Mouse (Mus musculus) G1E (cell line): Measurements from ENCODE around the gene Ergic3. TPM values are rescaled to one million over a fixed set of nuclear protein-coding genes. Genes with fewer than 3 reads are reported as not detected.
A peak's percentile ranks its signal among the peaks of the same experiment; 100 is the strongest.

ENCODE experiments used
- ATAC-seq: 2 replicates; pipeline ENCODE4 v1.8.0; 2016; ENCODE audit warnings: mild to moderate bottlenecking; ENCODE audit not compliant: insufficient number of reproducible peaks, poor library complexity, low FRiP score, severe bottlenecking; ENCODE audit errors: extremely low read depth
- DNase-seq: peaks from one replicate; pipeline ENCODE4 v3.0.0; 2012; ENCODE audit warnings: low spot score
- H3K27me3 ChIP-seq: 2 replicates; pipeline ENCODE4 v1.6.1; 2012; ENCODE audit warnings: mild to moderate bottlenecking, low read length, inconsistent platforms; ENCODE audit not compliant: insufficient read depth
- H3K36me3 ChIP-seq: replicated peaks from 2 replicates; pipeline ENCODE3; 2012; ENCODE audit warnings: mild to moderate bottlenecking, inconsistent platforms
- H3K4me1 ChIP-seq: 2 replicates; pipeline ENCODE4 v1.6.1; 2012; ENCODE audit warnings: low read depth, low read length, inconsistent platforms, mixed read lengths; ENCODE audit not compliant: insufficient read depth
- H3K4me3 ChIP-seq: 2 replicates; pipeline ENCODE4 v1.5.1; 2012; ENCODE audit warnings: low read depth, mild to moderate bottlenecking, inconsistent platforms, low read length, moderate library complexity, mixed read lengths
- H3K9me3 ChIP-seq: replicated peaks from 2 replicates; pipeline ENCODE4 v1.6.1; 2012; ENCODE audit warnings: inconsistent platforms
- CTCF ChIP-seq: IDR thresholded peaks from 2 replicates; pipeline ENCODE4 v1.5.1; 2012; ENCODE audit warnings: low read depth, low read length, inconsistent platforms, mixed read lengths
- GATA1 ChIP-seq: IDR thresholded peaks from 2 replicates; pipeline ENCODE4 v1.6.1; 2012; ENCODE audit warnings: borderline replicate concordance, low read length, inconsistent platforms, mixed read lengths
- GATA2 ChIP-seq: IDR thresholded peaks from 2 replicates; pipeline ENCODE4 v1.6.1; 2012; ENCODE audit warnings: low read depth, low read length, inconsistent platforms, borderline replicate concordance
- POLR2AphosphoS5 ChIP-seq: IDR thresholded peaks from 2 replicates; pipeline ENCODE4 v1.6.1; 2012; ENCODE audit warnings: low read depth, low read length, inconsistent platforms; ENCODE audit not compliant: insufficient replicate concordance
- TAL1 ChIP-seq: conservative IDR thresholded peaks from 2 replicates; pipeline ENCODE4 v1.6.1; 2012; ENCODE audit warnings: low read depth, low read length, inconsistent platforms, mixed read lengths
- polyA plus RNA-seq: library from polyadenylated mRNA; stranded (reverse); fragments of >175 nt; gene quantifications from 2 replicates; pipeline ENCODE4 v1.2.3, GENCODE M21; 2012
- total RNA-seq, 2 experiments: library from RNA; stranded (forward) in 1 of 2; stranded (reverse) in 1 of 2; fragments of 200-1000 nt in 1 of 2; fragments of >200 nt in 1 of 2; fragmentation: Nextera tagmentation in 1 of 2; gene quantifications; 2 replicates each; pipeline ENCODE4 v1.2.3; 2014 to 2017

Ergic3 gene
- total and polyA plus RNA-seq, 3 experiments, result 51.8 to 215 (median 52.9) TPM

GRCm38 (mm10) chr2:156005393-156005792 is 2.5 kb upstream of the Ergic3 start:
- Histone ChIP-seq H3K4me3 (no peak overlapping the region), H3K36me3 (peaks cover 36% of the 10 kb centered on the region), H3K9me3 (peaks cover 3% of the 10 kb centered on the region; the same call in 1 of the 2 replicates), H3K27me3 (no peaks in the 10 kb centered on the region), H3K4me1 (peaks cover 25% of the 10 kb centered on the region)
- ATAC-seq (no peak), DNase-seq (no peak)
- TF ChIP-seq GATA1, result no peak
- TF ChIP-seq CTCF, result peak; percentile 38

- Histone ChIP-seq H3K36me3 (peaks cover 73% of the 10 kb centered on the region), H3K9me3 (no peaks in the 10 kb centered on the region), H3K27me3 (no peaks in the 10 kb centered on the region), H3K4me3 (no peak overlapping the region), H3K4me1 (peaks cover 28% of the 10 kb centered on the region)
- TF ChIP-seq POLR2AphosphoS5 (no peak), GATA2 (no peak), TAL1 (no peak), GATA1 (no peak), CTCF (no peak)
- ATAC-seq (no peak), DNase-seq (no peak)
Observed at GRCm38 (mm10) chr2:156018106-156018505, 10.3 kb downstream of the Ergic3 start.

- no peaks in the 10 kb centered on the region for H3K9me3 ChIP-seq
- DNase-seq (peak; percentile 20), ATAC-seq (no peak)
- H3K27me3 ChIP-seq, result peaks cover 8% of the 10 kb centered on the region; the same call in 1 of the 2 replicates
- TF ChIP-seq POLR2AphosphoS5 (no peak), GATA2 (no peak), CTCF (no peak)
- peaks cover 38% of the 10 kb centered on the region for H3K4me1 ChIP-seq
- H3K4me3 ChIP-seq, result no peak overlapping the region
- H3K36me3 ChIP-seq, result peaks cover 42% of the 10 kb centered on the region
Observed at GRCm38 (mm10) chr2:156021219-156021618, 13.4 kb downstream of the Ergic3 start.

GRCm38 (mm10) chr2:156021765-156022164 is 13.9 kb downstream of the Ergic3 start:
- no peaks in the 10 kb centered on the region for H3K9me3 ChIP-seq
- ATAC-seq, result no peak
- no peak for TF ChIP-seq GATA1
- no peak for TF ChIP-seq CTCF
- no peak for TF ChIP-seq GATA2
- no peak for TF ChIP-seq POLR2AphosphoS5
- TF ChIP-seq TAL1, result no peak
- H3K4me3 ChIP-seq, result no peak overlapping the region
- H3K36me3 ChIP-seq, result peaks cover 36% of the 10 kb centered on the region
- H3K4me1 ChIP-seq, result peaks cover 38% of the 10 kb centered on the region
- no peak for DNase-seq
- peaks cover 8% of the 10 kb centered on the region; the same call in 1 of the 2 replicates for H3K27me3 ChIP-seq

GRCm38 (mm10) chr2:156025482-156025881 is 17.6 kb downstream of the Ergic3 start:
- TF ChIP-seq CTCF, result no peak
- no peak for TF ChIP-seq GATA2
- no peak for TF ChIP-seq TAL1
- no peak for TF ChIP-seq GATA1
- TF ChIP-seq POLR2AphosphoS5, result no peak

GRCm38 (mm10) chr2:156039390-156039789 is 31.5 kb downstream of the Ergic3 start:
- ATAC-seq (no peak), DNase-seq (no peak)
- Histone ChIP-seq H3K4me1 (peaks cover 2% of the 10 kb centered on the region; the same call in 1 of the 2 replicates), H3K9me3 (no peaks in the 10 kb centered on the region), H3K4me3 (no peak overlapping the region), H3K36me3 (no peaks in the 10 kb centered on the region), H3K27me3 (peaks cover 64% of the 10 kb centered on the region)
- TF ChIP-seq CTCF, result no peak
- no peak for TF ChIP-seq TAL1

More at GRCm38 (mm10) chr2:156025482-156025881, 17.6 kb downstream of the Ergic3 start:
- ATAC-seq (no peak), DNase-seq (no peak)
- H3K4me1 ChIP-seq, result peaks cover 35% of the 10 kb centered on the region
- no peaks in the 10 kb centered on the region for H3K9me3 ChIP-seq
- peaks cover 28% of the 10 kb centered on the region for H3K27me3 ChIP-seq
- H3K36me3 ChIP-seq, result peaks cover 2% of the 10 kb centered on the region
- H3K4me3 ChIP-seq, result no peak overlapping the region

- no peak for TF ChIP-seq TAL1
- no peak for TF ChIP-seq GATA1
- no peak for TF ChIP-seq GATA2
- TF ChIP-seq CTCF, result no peak
- no peak for TF ChIP-seq POLR2AphosphoS5
- peaks cover 59% of the 10 kb centered on the region for H3K27me3 ChIP-seq
- DNase-seq, result no peak
- no peaks in the 10 kb centered on the region for H3K9me3 ChIP-seq
- H3K36me3 ChIP-seq, result no peaks in the 10 kb centered on the region
- H3K4me1 ChIP-seq, result peaks cover 3% of the 10 kb centered on the region; the same call in 1 of the 2 replicates
- ATAC-seq, result no peak
- no peak overlapping the region for H3K4me3 ChIP-seq
Observed at GRCm38 (mm10) chr2:156042903-156043302, 35.1 kb downstream of the Ergic3 start.
